Mouse (Mus musculus) adrenal gland, adult (tissue): ENCODE measurements around the gene Gsap.

ENCODE experiments used
- DNase-seq, 2 experiments: peaks; one replicate each; pipeline ENCODE4 v3.0.0; 2022 to 2023; ENCODE audit warnings: low spot score in 1 of 2; ENCODE audit not compliant: inconsistent age in 2 of 2

The Gsap gene

GRCm38 (mm10) chr5:21185764-21186685, at the start of gene Gsap:
Gsap (plus strand) TSS chr5:21186255.
- peak; percentile 89 to 94 for DNase-seq

- no peak for DNase-seq
Measured at GRCm38 (mm10) chr5:21136575-21136974, 49.5 kb upstream of the Gsap start.

GRCm38 (mm10) chr5:21139505-21139904, 46.5 kb upstream of the Gsap start:
- peak; percentile 83 to 94 for DNase-seq

- peak; percentile 53 to 77 for DNase-seq
Measured at GRCm38 (mm10) chr5:21141133-21141551, 44.9 kb upstream of the Gsap start.

GRCm38 (mm10) chr5:21141626-21142025, 44.4 kb upstream of the Gsap start:
- DNase-seq, result no peak

GRCm38 (mm10) chr5:21143032-21143431, 43.0 kb upstream of the Gsap start:
- no peak for DNase-seq

GRCm38 (mm10) chr5:21144506-21145169, 41.4 kb upstream of the Gsap start:
- DNase-seq, result peak; percentile 89 to 91

- no peak for DNase-seq
Measured at GRCm38 (mm10) chr5:21148358-21148757, 37.7 kb upstream of the Gsap start.

- no peak for DNase-seq
Measured at GRCm38 (mm10) chr5:21153672-21154071, 32.4 kb upstream of the Gsap start.

GRCm38 (mm10) chr5:21156770-21157169, 29.3 kb upstream of the Gsap start:
- no peak for DNase-seq

GRCm38 (mm10) chr5:21159536-21159935, 26.5 kb upstream of the Gsap start:
- DNase-seq, result no peak

- no peak for DNase-seq
Measured at GRCm38 (mm10) chr5:21160781-21161180, 25.3 kb upstream of the Gsap start.

- no peak for DNase-seq
Measured at GRCm38 (mm10) chr5:21163421-21163820, 22.6 kb upstream of the Gsap start.

GRCm38 (mm10) chr5:21168689-21169345, 17.2 kb upstream of the Gsap start:
- peak; percentile 27 to 48 for DNase-seq

GRCm38 (mm10) chr5:21169346-21169745, 16.7 kb upstream of the Gsap start:
- DNase-seq, result no peak

- no peak for DNase-seq
Measured at GRCm38 (mm10) chr5:21169877-21170276, 16.2 kb upstream of the Gsap start.

GRCm38 (mm10) chr5:21170440-21170839, 15.6 kb upstream of the Gsap start:
- DNase-seq, result no peak

- no peak for DNase-seq
Measured at GRCm38 (mm10) chr5:21170898-21171297, 15.2 kb upstream of the Gsap start.

GRCm38 (mm10) chr5:21171336-21171735, 14.7 kb upstream of the Gsap start:
- DNase-seq, result no peak

GRCm38 (mm10) chr5:21172316-21172715, 13.7 kb upstream of the Gsap start:
- DNase-seq, result peak in 1 of 2 experiments; percentile 44
